Mouse (Mus musculus) granulocyte monocyte progenitor cell, adult 5-6 weeks (primary cell): ENCODE measurements around the gene Pdcd1. TPM values are rescaled to one million over a fixed set of nuclear protein-coding genes. Genes with fewer than 3 reads are reported as not detected.
"Not testable (repeated sequence)": the region's sequence is repeated elsewhere in the genome, so short reads cannot be mapped to it uniquely, and the experiment has no call there.

Experiments
- ATAC-seq: replicated peaks from 2 replicates; pipeline ENCODE4 v1.8.0; 2016; ENCODE audit warnings: mild to moderate bottlenecking, moderate TSS enrichment, inconsistent platforms; ENCODE audit not compliant: poor library complexity, severe bottlenecking
- total RNA-seq, 2 experiments: library from RNA; stranded (forward) in 1 of 2; stranded (reverse) in 1 of 2; fragments of 200-712, 200-1000 nt in 1 of 2; fragments of >200 nt in 1 of 2; fragmentation: Nextera tagmentation in 1 of 2; gene quantifications; 2 replicates each; pipeline ENCODE4 v1.2.3; 2014 to 2017

Pdcd1 gene
- total RNA-seq, 2 experiments from 2014 or later, result not detected

DNA sequence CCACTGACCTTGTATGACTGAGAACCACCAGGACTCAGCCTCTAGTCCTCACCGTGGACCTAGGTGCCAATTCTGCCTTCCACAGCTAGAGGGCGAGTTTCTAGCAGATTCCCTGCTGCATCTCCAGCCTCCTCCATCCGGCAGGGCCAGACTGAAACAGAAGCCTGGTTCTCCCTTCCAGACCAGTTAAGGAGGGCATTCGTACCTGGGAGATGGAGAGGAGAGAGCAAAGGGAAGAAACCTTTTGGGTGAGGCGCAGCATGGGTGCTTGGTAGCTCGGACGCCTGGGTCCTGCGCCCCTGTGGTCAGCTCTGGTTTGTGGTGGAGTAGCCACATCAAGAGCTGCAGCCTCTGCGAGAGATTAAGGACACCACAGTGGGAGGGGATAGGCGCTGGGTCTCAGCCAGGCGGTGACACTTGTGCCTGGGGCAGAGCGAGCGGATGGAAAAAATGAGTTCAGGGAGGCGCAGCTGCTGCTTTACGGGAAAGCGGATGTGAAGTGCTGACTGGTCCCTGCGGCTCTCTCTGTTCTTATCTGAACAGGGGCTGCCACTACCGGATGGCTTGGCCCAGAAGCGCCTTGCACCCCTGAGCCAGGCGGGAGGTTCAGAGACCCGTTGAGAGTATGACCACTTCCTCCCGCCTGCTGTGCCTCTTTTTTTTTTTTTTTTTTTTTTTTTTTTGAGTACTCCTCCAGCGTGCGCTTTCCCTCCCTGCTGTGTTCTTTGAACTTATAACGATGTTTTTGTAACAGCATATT lies 17.2 kb downstream of the Pdcd1 start:
- ATAC-seq, result peak; percentile 87

DNA sequence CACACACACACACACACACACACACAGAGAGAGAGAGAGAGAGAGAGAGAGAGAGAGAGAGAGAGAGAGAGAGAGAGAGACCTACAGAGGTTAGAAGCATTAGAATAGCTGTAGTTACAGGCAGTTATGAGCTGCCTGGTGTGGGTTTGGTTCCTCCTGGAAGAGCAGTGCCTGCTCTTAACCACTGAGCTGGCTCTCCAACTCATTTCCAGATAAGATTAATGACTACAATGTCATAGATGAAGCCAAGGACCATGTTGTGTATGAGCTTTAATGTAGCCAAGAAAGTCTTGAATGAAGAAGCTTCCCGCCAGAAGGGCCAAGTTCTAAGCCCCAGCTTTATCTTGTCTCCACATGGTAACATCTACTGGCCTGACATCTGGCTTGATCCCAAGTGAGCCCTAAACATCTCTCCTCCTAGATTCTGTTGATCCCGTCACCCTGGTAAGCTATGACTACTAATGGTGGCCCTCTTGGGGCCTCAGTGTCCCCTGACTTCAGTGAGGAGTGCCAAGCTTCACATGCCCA lies 19.2 kb downstream of the Pdcd1 start:
- ATAC-seq, result no peak

- ATAC-seq, result no peak
Measured at GRCm38 (mm10) chr1:94028741-94029140, 23.6 kb downstream of the Pdcd1 start.

DNA sequence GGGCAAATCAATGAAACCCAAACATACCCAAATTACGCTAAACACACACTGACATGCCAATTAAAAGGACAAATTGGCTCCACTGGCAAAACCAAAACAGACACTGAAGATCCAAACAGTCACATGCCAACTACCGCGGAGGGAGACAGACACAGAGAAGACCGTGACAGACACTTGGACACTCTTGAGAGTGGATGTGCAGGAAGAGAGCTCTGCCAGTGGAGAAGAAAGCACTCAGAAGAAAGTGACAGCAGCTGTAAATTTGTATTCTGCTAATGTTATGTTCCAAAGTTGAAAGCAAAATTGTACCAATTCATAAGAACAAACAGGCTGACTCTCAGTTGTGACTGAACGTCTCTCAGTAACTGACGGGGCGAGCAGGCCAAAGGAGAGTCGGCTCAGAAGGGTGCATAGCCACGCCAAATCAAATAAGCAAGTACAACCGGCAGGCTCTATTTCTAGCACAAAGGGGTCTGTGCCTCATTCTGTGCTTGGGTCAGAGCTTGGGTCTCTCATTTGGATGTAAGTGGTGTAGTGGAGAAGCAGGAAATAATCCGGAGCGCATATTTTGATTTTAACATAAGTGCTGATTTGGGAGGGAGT lies 24.7 kb downstream of the Pdcd1 start:
- no peak for ATAC-seq

- ATAC-seq, result no peak
Measured at GRCm38 (mm10) chr1:94020151-94020550, 32.2 kb downstream of the Pdcd1 start, which contains the start of gene Neu4. Gene Neu4 (plus strand): TSS chr1:94020451.

DNA sequence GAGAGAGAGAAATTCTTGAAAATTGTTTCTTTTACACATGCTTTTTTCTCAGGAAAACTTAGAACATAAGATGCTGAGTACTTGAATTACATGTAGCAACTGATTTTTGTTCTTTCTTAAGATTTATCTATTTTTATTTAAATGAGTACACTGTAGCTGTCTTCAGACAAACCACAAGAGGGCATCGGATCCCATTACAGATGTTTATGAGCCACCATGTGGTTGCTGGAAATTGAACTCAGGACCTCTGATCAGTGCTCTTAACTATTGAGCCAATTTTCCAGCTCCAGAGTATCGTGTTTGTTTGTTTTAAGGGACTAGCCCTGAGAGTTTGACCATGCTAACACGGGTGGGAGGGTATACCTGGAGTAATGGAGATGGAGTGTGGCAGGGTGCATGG lies 40.7 kb downstream of the Pdcd1 start:
- ATAC-seq, result no peak

DNA sequence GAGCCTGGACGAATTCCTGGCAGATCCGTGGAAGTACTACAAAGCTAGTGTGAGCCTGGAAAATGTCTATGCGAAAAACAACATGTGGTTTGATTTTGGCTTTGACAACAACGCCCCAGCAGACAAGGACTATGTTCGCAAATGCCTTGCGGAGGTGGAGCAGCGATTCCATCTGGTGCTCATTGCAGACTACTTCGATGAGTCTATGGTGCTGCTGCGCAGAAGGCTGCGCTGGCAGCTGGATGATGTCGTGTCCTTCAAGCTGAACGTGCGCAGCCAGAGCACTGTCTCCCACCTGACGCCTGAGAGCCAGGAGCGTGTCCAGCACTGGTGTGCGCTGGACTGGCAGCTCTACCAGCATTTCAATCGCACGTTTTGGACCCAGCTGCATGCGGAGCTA lies 43.5 kb downstream of the Pdcd1 start:
- not testable (repeated sequence) for ATAC-seq

GRCm38 (mm10) chr1:94005954-94006506 lies 46.3 kb downstream of the Pdcd1 start:
- peak; percentile 45; the same call in 1 of the 2 replicates for ATAC-seq

DNA sequence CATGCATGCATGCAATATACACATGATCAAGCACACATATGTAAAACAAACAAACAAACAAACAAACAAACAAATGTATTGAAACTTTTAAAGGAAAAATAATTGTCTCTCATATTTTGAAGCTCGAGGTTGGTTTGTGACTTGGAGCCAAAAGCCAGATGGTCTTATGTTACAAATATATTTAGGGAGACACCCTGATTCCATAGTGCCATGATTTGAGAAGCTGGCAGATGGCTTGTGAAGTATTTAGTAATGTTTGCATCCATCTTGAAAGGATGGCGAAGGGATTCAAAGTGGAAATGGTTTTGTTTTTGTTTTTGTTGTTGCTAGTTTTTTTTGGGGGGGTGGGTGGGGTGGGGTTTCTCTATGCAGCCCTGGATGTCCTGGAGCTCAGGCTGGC lies 51.3 kb downstream of the Pdcd1 start:
- no peak for ATAC-seq

DNA sequence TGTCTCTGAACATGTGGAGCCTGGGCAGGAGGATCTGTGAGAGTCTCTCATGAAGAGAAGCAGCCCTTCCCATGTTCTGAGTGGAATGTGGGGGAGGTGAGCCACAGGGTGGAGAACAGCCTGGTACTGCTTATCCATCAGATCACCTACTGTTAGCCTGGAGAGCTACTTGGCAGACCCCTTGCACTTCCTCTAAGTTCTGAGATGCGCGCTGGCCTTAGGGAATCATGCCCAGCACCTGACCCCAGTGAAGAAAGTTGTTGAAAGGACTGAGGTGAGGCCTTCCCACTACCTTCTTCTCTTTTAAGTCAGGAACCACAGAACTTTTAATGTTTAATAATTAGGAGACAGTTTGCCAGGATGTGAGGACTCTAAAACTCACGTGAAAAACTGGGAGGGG lies 60.9 kb downstream of the Pdcd1 start:
- ATAC-seq, result 0 out of 2 replicates have a peak, but pooled peaks have one; percentile 6

DNA sequence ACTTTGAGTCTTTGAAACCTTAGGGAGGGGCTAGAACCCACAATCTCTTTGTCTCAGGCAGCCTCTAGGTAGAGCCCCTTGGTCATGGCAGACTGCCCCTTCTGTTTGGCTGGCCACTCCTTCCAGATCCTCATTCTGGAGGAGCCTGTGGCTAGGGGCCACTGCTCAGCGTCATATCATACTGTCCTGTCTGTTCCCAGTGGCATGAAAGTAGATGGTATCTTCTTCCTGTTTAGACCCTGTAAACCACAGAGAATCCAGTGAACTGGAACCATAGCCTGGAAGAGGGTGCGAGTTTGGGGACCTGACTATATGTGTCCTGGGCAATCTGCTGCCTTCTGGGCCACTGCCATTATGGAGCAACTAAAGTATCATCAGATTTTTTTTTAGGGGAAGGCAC lies 61.3 kb downstream of the Pdcd1 start:
- peak; percentile 76 for ATAC-seq

GRCm38 (mm10) chr1:93990209-93990608 lies 62.1 kb downstream of the Pdcd1 start, which contains the start of gene Gal3st2c:
Gene Gal3st2c (plus strand): TSS chr1:93990509.
- not testable (repeated sequence) for ATAC-seq

GRCm38 (mm10) chr1:93988786-93989185 lies 63.6 kb downstream of the Pdcd1 start:
- no peak for ATAC-seq

Other genes with a start within 250 kb of the Pdcd1 start
- gene Ing5, start 248.6 kb downstream of the Pdcd1 start, total RNA-seq (2014; fragmentation: Nextera tagmentation), result 9.5 and 19.4 TPM in 2 replicates
- 27.1 and 42.3 TPM in 2 replicates for gene Ing5, start 248.6 kb downstream of the Pdcd1 start, total RNA-seq (2017)
- gene D2hgdh, start 227.6 kb downstream of the Pdcd1 start, total RNA-seq (2014; fragmentation: Nextera tagmentation), result 19.3 and 25.7 TPM in 2 replicates
- 13.8 and 19.9 TPM in 2 replicates for gene D2hgdh, start 227.6 kb downstream of the Pdcd1 start, total RNA-seq (2017)
- gene Gal3st2, start 191.2 kb downstream of the Pdcd1 start, total RNA-seq (2014; fragmentation: Nextera tagmentation), result not detected in 2 replicates
- gene Gal3st2, start 191.2 kb downstream of the Pdcd1 start, total RNA-seq (2017), result not detected in 2 replicates
- not detected in 2 replicates for gene Gal3st2b, start 134.2 kb downstream of the Pdcd1 start, total RNA-seq (2014; fragmentation: Nextera tagmentation)
- not detected in 2 replicates for gene Gal3st2b, start 134.2 kb downstream of the Pdcd1 start, total RNA-seq (2017)
- not detected in 2 replicates for gene Gal3st2c, start 62.0 kb downstream of the Pdcd1 start, total RNA-seq (2014; fragmentation: Nextera tagmentation)
- gene Gal3st2c, start 62.0 kb downstream of the Pdcd1 start, total RNA-seq (2017), result not detected in 2 replicates
- gene Neu4, start 32.1 kb downstream of the Pdcd1 start, total RNA-seq (2014; fragmentation: Nextera tagmentation), result not detected in 2 replicates
- gene Neu4, start 32.1 kb downstream of the Pdcd1 start, total RNA-seq (2017), result not detected in 2 replicates